Mouse (Mus musculus) monocyte, adult 5-6 weeks (primary cell): ENCODE data around the gene Gm28827. TPM values are rescaled to one million over a fixed set of nuclear protein-coding genes. Genes with fewer than 3 reads are reported as not detected.
"Not testable (repeated sequence)": the region's sequence is repeated elsewhere in the genome, so short reads cannot be mapped to it uniquely, and the experiment has no call there.

ENCODE experiments used
- ATAC-seq: fragments of 153-309, 156-312 bp; replicated peaks from 2 replicates; pipeline ENCODE4 v1.8.0; 2017; ENCODE audit warnings: mild to moderate bottlenecking; ENCODE audit not compliant: low TSS enrichment, insufficient number of reproducible peaks, severe bottlenecking, poor library complexity, low FRiP score
- total RNA-seq: library from RNA; stranded (forward); fragments of 200-1000, 200-491, 200-594 nt; gene quantifications from 3 replicates; pipeline ENCODE4 v1.2.3, GENCODE M21; 2017

Gene Gm28827
- total RNA-seq: not detected in 3 replicates

GRCm38 (mm10) chrY:83030647-83031046 lies at the start of gene Gm28827:
Gm28827 (plus strand) TSS chrY:83030947.
- ATAC-seq: not testable (repeated sequence)
